Mouse (Mus musculus): ENCODE measurements around the gene Fmo2. TPM values are rescaled to one million over a fixed set of nuclear protein-coding genes. Genes with fewer than 3 reads are reported as not detected.

Fmo2 gene
- total and polyA plus RNA-seq, 2 experiments from 2014 or later, result 0.14 to 0.44 TPM

DNA sequence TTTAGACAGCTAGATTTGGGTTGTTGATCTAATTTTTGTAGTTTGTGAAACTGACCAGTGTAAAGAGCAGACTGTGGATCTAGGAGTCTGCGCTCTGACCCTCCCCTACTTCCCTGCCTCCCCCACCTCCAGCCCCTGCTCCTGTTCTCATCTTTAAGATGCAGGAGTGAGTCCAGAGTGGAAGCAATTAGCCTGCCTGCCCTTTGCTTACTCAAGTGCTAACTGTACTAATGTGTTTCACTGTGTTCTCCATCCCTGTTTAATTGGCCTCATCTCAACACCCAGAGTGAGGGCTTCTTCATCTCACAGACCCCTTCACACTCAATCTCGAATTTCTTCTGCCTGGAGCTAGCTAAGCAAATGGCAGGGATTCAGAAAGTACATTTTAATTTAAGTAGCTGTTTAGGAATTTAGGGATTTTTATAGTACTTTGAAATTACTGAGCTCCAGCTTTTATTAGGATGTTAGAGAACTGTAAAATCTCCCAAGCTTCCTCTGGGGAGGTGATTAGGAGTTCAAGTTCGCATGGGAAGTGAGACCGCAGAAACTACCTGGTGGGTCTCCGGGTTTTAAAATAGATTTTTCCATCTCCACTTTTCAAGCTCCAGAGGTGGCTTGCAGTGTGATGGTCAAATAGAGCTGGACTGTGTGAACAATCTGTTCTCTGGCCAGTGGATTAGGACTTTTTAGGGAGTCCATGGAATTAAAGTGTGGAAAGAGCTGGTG, 39.6 kb upstream of the Fmo2 start:
- DNase-seq (ENCODE audit: low spot score) (no peak), ATAC-seq (ENCODE audit: low FRiP score) (no peak)
- Histone ChIP-seq H3K27me3 (ENCODE audit: insufficient read depth, low read length) (no peaks in the 10 kb centered on the region), H3K9me3 (ENCODE audit: low read length) (no peaks in the 10 kb centered on the region), H3K4me1 (ENCODE audit: insufficient read depth, low read length) (no peaks in the 10 kb centered on the region), H3K4me2 (ENCODE audit: low read depth, low read length, poor library complexity, severe bottlenecking) (no peak overlapping the region), H3K36me3 (ENCODE audit: insufficient read depth, low read length) (no peaks in the 10 kb centered on the region), H3K27ac (ENCODE audit: low read depth, low read length) (no peak overlapping the region), H3K9ac (replicated peaks; ENCODE audit: low read length, poor library complexity, severe bottlenecking) (no peak overlapping the region), H3K4me3 (ENCODE audit: low read depth, low read length) (no peak overlapping the region)
- 76% methylated on average over 5 of the region's 5 CpGs for WGBS
- no peak for TF ChIP-seq CTCF (IDR thresholded peaks at IDR 0.05)

DNA sequence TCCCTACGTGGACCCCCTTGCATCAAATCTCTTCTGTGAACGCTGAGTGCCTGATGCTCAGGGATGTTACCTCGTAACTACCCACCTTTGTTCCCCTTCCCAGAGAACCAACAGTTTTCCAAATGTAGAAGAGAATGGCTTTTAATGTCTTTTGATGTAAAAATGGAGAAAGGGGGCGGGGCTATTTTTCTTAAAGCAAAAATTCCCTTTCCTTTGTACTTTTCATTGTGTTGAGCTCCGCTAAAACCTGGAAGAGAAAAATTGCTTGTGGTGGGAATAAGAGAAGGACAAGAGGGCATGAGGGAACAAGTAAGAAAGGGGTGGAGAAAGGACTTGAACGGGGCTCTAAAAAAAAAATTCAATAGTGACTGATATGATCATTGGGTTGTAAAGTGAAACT, 38.9 kb upstream of the Fmo2 start, which contains the start of gene Fmo6:
Gene Fmo6 (minus strand): TSS at position 101 of the 400 bp plus-strand sequence.
- Histone ChIP-seq H3K27ac (ENCODE audit: low read depth, low read length) (no peak within 1 kb of the TSS), H3K9ac (replicated peaks; ENCODE audit: low read length, poor library complexity, severe bottlenecking) (no peak within 1 kb of the TSS), H3K9me3 (ENCODE audit: low read length) (no peaks in the 10 kb centered on the region), H3K36me3 (ENCODE audit: insufficient read depth, low read length) (no peaks in the 10 kb centered on the region), H3K4me2 (ENCODE audit: low read depth, low read length, poor library complexity, severe bottlenecking) (no peak within 1 kb of the TSS), H3K4me3 (ENCODE audit: low read depth, low read length) (no peak within 1 kb of the TSS), H3K4me1 (ENCODE audit: insufficient read depth, low read length) (no peaks in the 10 kb centered on the region), H3K27me3 (ENCODE audit: insufficient read depth, low read length) (no peaks in the 10 kb centered on the region)
- DNase-seq (ENCODE audit: low spot score) (no peak), ATAC-seq (ENCODE audit: low FRiP score) (no peak)
- no peak for TF ChIP-seq CTCF (IDR thresholded peaks at IDR 0.05)
- 90% methylated on average over 6 of the region's 6 CpGs for WGBS

DNA sequence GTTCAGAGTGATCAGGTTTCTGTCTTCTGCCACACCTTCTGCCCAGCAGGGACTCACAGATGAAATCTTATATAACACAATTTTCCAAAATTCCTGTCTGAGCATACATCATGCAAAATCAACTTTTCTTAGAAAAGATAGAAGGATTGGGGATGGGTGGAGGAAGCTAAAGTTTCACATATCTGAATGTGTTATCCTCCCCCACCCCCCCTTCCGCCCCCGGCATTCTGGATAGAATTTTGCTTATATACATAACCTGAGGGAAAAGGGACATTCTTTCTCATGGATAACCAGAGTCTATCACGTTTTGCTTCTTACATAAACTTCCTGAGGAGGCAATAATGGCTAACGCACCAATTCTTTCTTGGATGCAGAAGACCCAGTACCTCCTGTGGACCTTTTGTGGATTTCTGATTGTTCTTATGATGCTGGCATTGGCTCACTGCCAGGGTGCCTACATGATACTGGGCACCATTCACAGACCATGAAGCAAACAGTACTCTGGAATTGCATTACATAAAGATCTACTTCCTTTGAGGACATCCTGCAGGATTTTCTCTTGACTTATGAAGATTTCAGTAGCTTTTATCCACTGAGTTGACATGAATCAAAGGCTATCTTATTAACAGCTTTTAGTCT, 36.0 kb upstream of the Fmo2 start:
- ATAC-seq (ENCODE audit: low FRiP score) (no peak), DNase-seq (ENCODE audit: low spot score) (no peak)
- 66% methylated on average over 4 of the region's 4 CpGs for WGBS
- no peaks in the 10 kb centered on the region for H3K9me3 ChIP-seq (ENCODE audit: low read length)
- H3K27me3 ChIP-seq (ENCODE audit: insufficient read depth, low read length), result no peaks in the 10 kb centered on the region
- no peak overlapping the region for H3K9ac ChIP-seq (replicated peaks; ENCODE audit: low read length, poor library complexity, severe bottlenecking)
- H3K4me1 ChIP-seq (ENCODE audit: insufficient read depth, low read length), result no peaks in the 10 kb centered on the region
- no peak overlapping the region for H3K4me2 ChIP-seq (ENCODE audit: low read depth, low read length, poor library complexity, severe bottlenecking)
- TF ChIP-seq CTCF (IDR thresholded peaks at IDR 0.05), result no peak
- no peaks in the 10 kb centered on the region for H3K36me3 ChIP-seq (ENCODE audit: insufficient read depth, low read length)
- no peak overlapping the region for H3K4me3 ChIP-seq (ENCODE audit: low read depth, low read length)
- H3K27ac ChIP-seq (ENCODE audit: low read depth, low read length), result no peak overlapping the region

DNA sequence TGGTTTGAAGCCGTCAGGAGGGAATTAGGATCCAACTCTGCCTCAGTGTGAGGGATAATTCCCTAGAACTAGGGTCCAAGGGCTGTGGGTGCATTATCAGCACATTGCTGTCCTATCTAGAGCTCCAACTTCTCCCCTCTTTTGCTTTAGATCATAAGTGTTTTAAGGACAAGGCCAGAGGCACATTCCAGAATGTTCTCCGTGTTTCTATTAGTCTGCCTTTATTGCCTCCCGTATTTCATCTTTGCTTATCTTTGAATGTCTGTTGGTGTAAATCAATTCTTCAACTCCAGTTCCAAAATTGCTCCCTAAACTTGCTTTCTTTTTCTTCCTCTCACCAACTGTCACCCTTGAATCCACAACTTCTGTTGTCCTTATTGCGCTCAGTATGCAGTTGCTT, 33.9 kb upstream of the Fmo2 start:
- Histone ChIP-seq H3K4me3 (ENCODE audit: low read depth, low read length) (no peak overlapping the region), H3K9me3 (ENCODE audit: low read length) (no peaks in the 10 kb centered on the region), H3K36me3 (ENCODE audit: insufficient read depth, low read length) (no peaks in the 10 kb centered on the region), H3K27me3 (ENCODE audit: insufficient read depth, low read length) (no peaks in the 10 kb centered on the region), H3K4me2 (ENCODE audit: low read depth, low read length, poor library complexity, severe bottlenecking) (no peak overlapping the region), H3K4me1 (ENCODE audit: insufficient read depth, low read length) (no peaks in the 10 kb centered on the region), H3K27ac (ENCODE audit: low read depth, low read length) (no peak overlapping the region), H3K9ac (replicated peaks; ENCODE audit: low read length, poor library complexity, severe bottlenecking) (no peak overlapping the region)
- ATAC-seq (ENCODE audit: low FRiP score) (no peak), DNase-seq (ENCODE audit: low spot score) (no peak)
- 88% methylated on average over 4 of the region's 4 CpGs for WGBS
- TF ChIP-seq CTCF (IDR thresholded peaks at IDR 0.05), result no peak

DNA sequence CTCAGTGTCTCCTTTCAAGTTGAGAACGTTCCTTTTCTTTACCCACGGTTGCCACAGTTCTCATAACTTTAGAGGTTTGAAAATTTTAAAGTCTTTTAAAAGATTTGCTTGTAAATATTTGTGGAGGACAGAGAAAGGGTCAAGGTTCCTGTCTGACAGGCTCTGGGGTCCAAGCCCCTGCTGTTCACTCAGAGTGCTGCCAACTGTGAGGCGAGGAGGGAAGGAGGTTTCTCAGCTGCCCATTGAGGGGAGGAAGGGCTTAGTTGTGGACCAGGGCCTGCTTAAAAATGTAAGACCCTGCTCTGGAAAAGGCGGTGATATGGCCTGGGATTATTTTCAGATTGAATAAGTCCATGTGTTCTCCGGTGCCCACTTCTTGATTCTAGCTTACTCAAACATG, 33.4 kb upstream of the Fmo2 start:
- DNase-seq (ENCODE audit: low spot score) (no peak), ATAC-seq (ENCODE audit: low FRiP score) (no peak)
- Histone ChIP-seq H3K27me3 (ENCODE audit: insufficient read depth, low read length) (no peaks in the 10 kb centered on the region), H3K4me1 (ENCODE audit: insufficient read depth, low read length) (no peaks in the 10 kb centered on the region), H3K36me3 (ENCODE audit: insufficient read depth, low read length) (no peaks in the 10 kb centered on the region), H3K4me3 (ENCODE audit: low read depth, low read length) (no peak overlapping the region), H3K27ac (ENCODE audit: low read depth, low read length) (no peak overlapping the region), H3K9ac (replicated peaks; ENCODE audit: low read length, poor library complexity, severe bottlenecking) (no peak overlapping the region), H3K4me2 (ENCODE audit: low read depth, low read length, poor library complexity, severe bottlenecking) (no peak overlapping the region), H3K9me3 (ENCODE audit: low read length) (no peaks in the 10 kb centered on the region)
- TF ChIP-seq CTCF (IDR thresholded peaks at IDR 0.05), result no peak
- WGBS, result 82% methylated on average over 5 of the region's 5 CpGs

DNA sequence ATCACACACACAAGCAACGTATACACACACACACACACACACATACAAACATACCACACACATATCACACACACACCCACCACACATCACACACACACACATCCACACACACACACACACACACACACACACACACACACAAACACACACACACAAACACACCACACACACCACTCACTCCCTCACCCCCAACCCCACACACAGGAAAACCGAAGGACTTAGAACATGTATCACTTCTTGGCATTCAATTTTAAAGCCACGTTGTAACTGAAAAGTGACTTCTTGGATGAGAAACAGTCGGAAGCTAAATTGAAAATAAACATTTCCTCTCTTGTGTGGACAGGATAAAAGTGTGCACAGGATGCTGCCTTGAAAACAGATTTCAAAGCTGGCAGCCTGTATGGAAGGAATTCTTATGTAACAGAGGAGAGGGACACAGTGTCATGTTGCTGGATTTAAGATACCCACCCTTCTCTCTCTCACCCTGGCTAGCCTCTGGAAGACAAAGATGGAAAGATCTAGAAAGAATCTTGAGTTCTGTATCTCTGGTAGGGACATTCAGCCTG, 32.9 kb upstream of the Fmo2 start:
- no peak for DNase-seq (ENCODE audit: low spot score)
- TF ChIP-seq CTCF (IDR thresholded peaks at IDR 0.05), result no peak
- H3K4me2 ChIP-seq (ENCODE audit: low read depth, low read length, poor library complexity, severe bottlenecking), result no peak overlapping the region
- H3K4me3 ChIP-seq (ENCODE audit: low read depth, low read length), result no peak overlapping the region
- H3K9me3 ChIP-seq (ENCODE audit: low read length), result no peaks in the 10 kb centered on the region
- no peaks in the 10 kb centered on the region for H3K27me3 ChIP-seq (ENCODE audit: insufficient read depth, low read length)
- no peak for ATAC-seq (ENCODE audit: low FRiP score)
- no peaks in the 10 kb centered on the region for H3K4me1 ChIP-seq (ENCODE audit: insufficient read depth, low read length)
- no peak overlapping the region for H3K27ac ChIP-seq (ENCODE audit: low read depth, low read length)
- H3K36me3 ChIP-seq (ENCODE audit: insufficient read depth, low read length), result no peaks in the 10 kb centered on the region
- WGBS, result 79% methylated on average over 4 of the region's 4 CpGs
- H3K9ac ChIP-seq (replicated peaks; ENCODE audit: low read length, poor library complexity, severe bottlenecking), result no peak overlapping the region

Data from midbrain, postnatal 0 days (tissue).